Mouse (Mus musculus) spleen, adult 2 months (tissue): ENCODE measurements around the gene Prpf40b.

ENCODE experiments used
- CTCF ChIP-seq: fragments of 200-500 bp; IDR thresholded peaks from 2 replicates; pipeline ENCODE4 v1.5.1; 2011; ENCODE audit warnings: mild to moderate bottlenecking, inconsistent platforms; ENCODE audit not compliant: insufficient read depth, insufficient read length, insufficient replicate concordance; ENCODE audit errors: extremely low read depth
- POLR2A ChIP-seq: fragments of 200-500 bp; IDR thresholded peaks from 2 replicates; pipeline ENCODE4 v1.6.1; 2011; ENCODE audit warnings: low read depth, low read length, inconsistent platforms

DNA sequence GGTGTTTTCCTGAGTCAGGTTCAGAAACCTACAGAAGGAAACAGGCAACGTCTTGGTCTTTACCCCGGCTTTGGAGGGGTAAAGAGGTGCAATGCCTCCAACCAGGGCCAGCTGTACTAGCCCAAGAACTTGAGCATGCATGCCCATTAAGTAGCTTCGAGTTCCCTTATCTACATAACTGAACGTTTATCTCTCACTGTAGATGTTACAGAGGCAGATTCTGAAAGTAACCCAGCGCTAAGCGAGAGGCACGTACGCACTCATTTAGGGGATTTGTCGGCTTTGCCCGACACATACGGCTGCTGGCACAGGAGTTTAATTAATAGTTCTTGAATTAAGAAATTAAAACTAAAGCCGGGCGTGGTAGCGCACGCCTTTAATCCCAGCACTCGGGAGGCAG lies 600 bp upstream of the Prpf40b start:
- TF ChIP-seq CTCF, result no peak
- no peak for TF ChIP-seq POLR2A
